Mouse (Mus musculus): ENCODE measurements around the gene Klhl36. TPM values are rescaled to one million over a fixed set of nuclear protein-coding genes. Genes with fewer than 3 reads are reported as not detected.

Gene Klhl36
- total and polyA plus RNA-seq, 2 experiments: 5.2 to 11.3 TPM

GRCm38 (mm10) chr8:119837553-119838071 is 24.5 kb upstream of the Klhl36 start:
- no peak for TF ChIP-seq CTCF (IDR thresholded peaks at IDR 0.05; ENCODE audit: low read depth, low read length)
- no peak for TF ChIP-seq POLR2A (IDR thresholded peaks at IDR 0.05; ENCODE audit: extremely low read depth, insufficient read depth, low read length)
- peak overlapping the region; percentile 20; the same call in 1 of the 2 replicates for H3K4me3 ChIP-seq (ENCODE audit: insufficient read depth, low read depth, low read length)
- peaks cover 11% of the 10 kb centered on the region for H3K4me1 ChIP-seq (ENCODE audit: control insufficient read depth, insufficient read depth, low read length)
- no peaks in the 10 kb centered on the region for H3K36me3 ChIP-seq (ENCODE audit: control insufficient read depth, insufficient read depth, low read length)
- DNase-seq (ENCODE audit: extremely low read depth, low read depth, low spot score): no peak
- peak overlapping the region; percentile 24; the same call in 1 of the 2 replicates for H3K27ac ChIP-seq (replicated peaks; ENCODE audit: insufficient read depth, low read depth, low read length)
- H3K79me2 ChIP-seq (ENCODE audit: control insufficient read depth, insufficient read depth, low read length): no peaks in the 10 kb centered on the region
- 0 out of 2 replicates have a peak overlapping the region, but pooled peaks have one; percentile 8 for H3K9ac ChIP-seq (ENCODE audit: low read depth, low read length)
- H3K27me3 ChIP-seq (ENCODE audit: control insufficient read depth, insufficient read depth, low read length): no peaks in the 10 kb centered on the region
- 50% methylated on average over 10 of the region's 10 CpGs for WGBS

- H3K4me1 ChIP-seq (ENCODE audit: control insufficient read depth, insufficient read depth, low read length): peaks cover 10% of the 10 kb centered on the region
- 52% methylated on average over 19 of the region's 19 CpGs for WGBS
- peak overlapping the region; percentile 24 for H3K27ac ChIP-seq (replicated peaks; ENCODE audit: insufficient read depth, low read depth, low read length)
- H3K36me3 ChIP-seq (ENCODE audit: control insufficient read depth, insufficient read depth, low read length): no peaks in the 10 kb centered on the region
- no peaks in the 10 kb centered on the region for H3K79me2 ChIP-seq (ENCODE audit: control insufficient read depth, insufficient read depth, low read length)
- H3K9ac ChIP-seq (ENCODE audit: low read depth, low read length): no peak overlapping the region
- H3K27me3 ChIP-seq (ENCODE audit: control insufficient read depth, insufficient read depth, low read length): no peaks in the 10 kb centered on the region
- DNase-seq (ENCODE audit: extremely low read depth, low read depth, low spot score): no peak
- H3K4me3 ChIP-seq (ENCODE audit: insufficient read depth, low read depth, low read length): peak overlapping the region; percentile 20
- no peak for TF ChIP-seq CTCF (IDR thresholded peaks at IDR 0.05; ENCODE audit: low read depth, low read length)
Observed at GRCm38 (mm10) chr8:119838100-119838982, 23.7 kb upstream of the Klhl36 start.

- Histone ChIP-seq H3K9ac (ENCODE audit: low read depth, low read length) (peak overlapping the region; percentile 94), H3K79me2 (ENCODE audit: control insufficient read depth, insufficient read depth, low read length) (no peaks in the 10 kb centered on the region), H3K27ac (replicated peaks; ENCODE audit: insufficient read depth, low read depth, low read length) (peak overlapping the region; percentile 37; the same call in 1 of the 2 replicates), H3K4me1 (ENCODE audit: control insufficient read depth, insufficient read depth, low read length) (peaks cover 10% of the 10 kb centered on the region), H3K4me3 (ENCODE audit: insufficient read depth, low read depth, low read length) (peak overlapping the region; percentile 88), H3K36me3 (ENCODE audit: control insufficient read depth, insufficient read depth, low read length) (no peaks in the 10 kb centered on the region), H3K27me3 (ENCODE audit: control insufficient read depth, insufficient read depth, low read length) (no peaks in the 10 kb centered on the region)
- 74% methylated on average over 4 of the region's 4 CpGs for WGBS
- no peak for DNase-seq (ENCODE audit: extremely low read depth, low read depth, low spot score)
- TF ChIP-seq CTCF (IDR thresholded peaks at IDR 0.05; ENCODE audit: low read depth, low read length) (no peak), POLR2A (IDR thresholded peaks at IDR 0.05; ENCODE audit: extremely low read depth, insufficient read depth, low read length) (no peak)
Observed at GRCm38 (mm10) chr8:119838983-119839340, 23.1 kb upstream of the Klhl36 start.

GRCm38 (mm10) chr8:119839419-119840021 is 22.5 kb upstream of the Klhl36 start:
- WGBS: 47% methylated on average over 14 of the region's 14 CpGs
- no peak for DNase-seq (ENCODE audit: extremely low read depth, low read depth, low spot score)

GRCm38 (mm10) chr8:119840275-119840808 is 21.7 kb upstream of the Klhl36 start, which contains the start of gene Cotl1:
Cotl1 (minus strand) TSS chr8:119840544.
- Histone ChIP-seq H3K79me2 (ENCODE audit: control insufficient read depth, insufficient read depth, low read length) (no peaks in the 10 kb centered on the region), H3K27me3 (ENCODE audit: control insufficient read depth, insufficient read depth, low read length) (no peaks in the 10 kb centered on the region), H3K9ac (ENCODE audit: low read depth, low read length) (peak within 1 kb of the TSS; percentile 94), H3K4me3 (ENCODE audit: insufficient read depth, low read depth, low read length) (peak within 1 kb of the TSS; percentile 88), H3K36me3 (ENCODE audit: control insufficient read depth, insufficient read depth, low read length) (no peaks in the 10 kb centered on the region), H3K27ac (replicated peaks; ENCODE audit: insufficient read depth, low read depth, low read length) (peak within 1 kb of the TSS; percentile 41), H3K4me1 (ENCODE audit: control insufficient read depth, insufficient read depth, low read length) (peaks cover 4% of the 10 kb centered on the region; the same call in 1 of the 2 replicates)
- peak; percentile 68 for DNase-seq (ENCODE audit: extremely low read depth, low read depth, low spot score)
- WGBS: under 1% methylated on average over 57 of the region's 57 CpGs
- no peak for TF ChIP-seq CTCF (IDR thresholded peaks at IDR 0.05; ENCODE audit: low read depth, low read length)
- peak; percentile 98 for TF ChIP-seq POLR2A (IDR thresholded peaks at IDR 0.05; ENCODE audit: extremely low read depth, insufficient read depth, low read length)

More at GRCm38 (mm10) chr8:119839419-119840021, 22.5 kb upstream of the Klhl36 start:
- peaks cover 8% of the 10 kb centered on the region for H3K4me1 ChIP-seq (ENCODE audit: control insufficient read depth, insufficient read depth, low read length)
- H3K36me3 ChIP-seq (ENCODE audit: control insufficient read depth, insufficient read depth, low read length): no peaks in the 10 kb centered on the region
- TF ChIP-seq POLR2A (IDR thresholded peaks at IDR 0.05; ENCODE audit: extremely low read depth, insufficient read depth, low read length) (no peak), CTCF (IDR thresholded peaks at IDR 0.05; ENCODE audit: low read depth, low read length) (no peak)
- H3K9ac ChIP-seq (ENCODE audit: low read depth, low read length): peak overlapping the region; percentile 94
- no peaks in the 10 kb centered on the region for H3K27me3 ChIP-seq (ENCODE audit: control insufficient read depth, insufficient read depth, low read length)
- H3K4me3 ChIP-seq (ENCODE audit: insufficient read depth, low read depth, low read length): peak overlapping the region; percentile 88
- no peaks in the 10 kb centered on the region for H3K79me2 ChIP-seq (ENCODE audit: control insufficient read depth, insufficient read depth, low read length)
- peak overlapping the region; percentile 41 for H3K27ac ChIP-seq (replicated peaks; ENCODE audit: insufficient read depth, low read depth, low read length)

Measured in liver, adult 2 months (tissue).